Mouse (Mus musculus) mature B cell (primary cell): Measurements from ENCODE around the gene Wwox.

Experiments
- in situ Hi-C: fragments of 300-500 bp; cut with MboI; formaldehyde crosslinking; loops from 2 replicates; pipeline ENCODE4 v1.14.3; 2019

The Wwox gene

DNA sequence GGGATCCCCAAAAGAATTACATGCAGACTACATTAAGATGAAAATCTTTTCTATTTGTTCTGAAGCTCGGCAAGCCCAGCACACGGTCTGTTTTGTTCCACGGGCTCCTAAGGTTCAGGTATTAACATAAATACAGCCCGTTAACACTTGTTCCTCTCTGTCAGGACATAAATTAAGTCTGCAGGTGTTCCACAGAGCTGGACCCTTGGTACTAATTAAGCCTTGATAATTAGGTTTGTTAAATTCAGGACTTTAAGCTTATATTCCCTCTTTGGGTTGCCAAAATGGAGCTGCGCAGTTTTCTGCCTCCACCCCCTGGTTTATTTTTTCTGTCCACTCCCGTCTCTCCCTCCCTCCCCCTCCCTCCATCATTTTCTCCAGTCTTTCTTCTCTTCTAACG, 638.8 kb downstream of the Wwox start:
- in situ Hi-C loops, result no loop called here

GRCm38 (mm10) chr8:115081302-115082207, 642.1 kb downstream of the Wwox start:
- in situ Hi-C loops, result no loop called here

GRCm38 (mm10) chr8:115088162-115088561, 648.7 kb downstream of the Wwox start:
- in situ Hi-C loops, result no loop called here

DNA sequence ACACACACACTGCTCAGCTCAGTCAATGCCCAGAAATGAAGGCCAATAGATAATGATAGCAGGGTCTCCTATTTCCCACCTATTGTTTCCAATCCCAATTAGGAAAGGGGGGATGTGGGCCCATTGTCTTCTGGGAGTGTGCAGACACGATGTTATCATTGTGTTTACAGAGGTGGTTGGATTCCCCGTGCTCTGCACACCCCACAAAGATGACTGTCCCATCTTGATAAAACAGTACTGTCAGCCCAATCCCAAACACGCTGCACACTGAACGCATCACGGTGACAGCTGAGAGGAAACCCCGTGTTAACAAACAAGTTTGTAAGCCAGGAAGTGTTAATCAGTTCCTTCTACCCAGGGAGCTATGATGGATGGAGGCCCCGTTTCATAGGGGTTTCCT, 650.3 kb downstream of the Wwox start:
- in situ Hi-C loops, result loop anchor here (10.0 kb wide), 1 partner anchor 625 kb away; no protein-coding TSS in a partner anchor

DNA sequence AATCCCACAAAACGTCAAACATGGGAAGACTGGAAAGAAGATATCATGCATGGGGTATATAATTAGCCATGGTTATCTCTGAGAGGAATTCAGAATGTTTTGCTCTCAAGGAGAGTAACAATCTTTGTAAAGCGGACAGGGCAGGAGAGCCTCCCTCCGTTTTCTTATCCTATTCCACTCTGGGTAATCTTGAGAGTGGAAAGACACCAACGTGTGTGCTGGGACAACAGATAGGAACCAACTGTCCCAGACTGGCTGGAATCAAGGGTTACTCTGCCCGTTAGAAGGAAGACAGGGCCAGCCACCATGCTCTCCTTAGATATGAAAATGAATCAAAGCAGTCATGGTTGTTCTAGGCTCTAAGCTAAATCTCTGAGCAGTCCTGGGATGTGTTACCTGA, 650.7 kb downstream of the Wwox start:
- in situ Hi-C loops, result loop anchor here (10.0 kb wide), 1 partner anchor 625 kb away; no protein-coding TSS in a partner anchor

GRCm38 (mm10) chr8:115095548-115095947, 656.1 kb downstream of the Wwox start:
- in situ Hi-C loops, result loop anchor here (10.0 kb wide), 1 partner anchor 619 kb away; no protein-coding TSS in a partner anchor

DNA sequence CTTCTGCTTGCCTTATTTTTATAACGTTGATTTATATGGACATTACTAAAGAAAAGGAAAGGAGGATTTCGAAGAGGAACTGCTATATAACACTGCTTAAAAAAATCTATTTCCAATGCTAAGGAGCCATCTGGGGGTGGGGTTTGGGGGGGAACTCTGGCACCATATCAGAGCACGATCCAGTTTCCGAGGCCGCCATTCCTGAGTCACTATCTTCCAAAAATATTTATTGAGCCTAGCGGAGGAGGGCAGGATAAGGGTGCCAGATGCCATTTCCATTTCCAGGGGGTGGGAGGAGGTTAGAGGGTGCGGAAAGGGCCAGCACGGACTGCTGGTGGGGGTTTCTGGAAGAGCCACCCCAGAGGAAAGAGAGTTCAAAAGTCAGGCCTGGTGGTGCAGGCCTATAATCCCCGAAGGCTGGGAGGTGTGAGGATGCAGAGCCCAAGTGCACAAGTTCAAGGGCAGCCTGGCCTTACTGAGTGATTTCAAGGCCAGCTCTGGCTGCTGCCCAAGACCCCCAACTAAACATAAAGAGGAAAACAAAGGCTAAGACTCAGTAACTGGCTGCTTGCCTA, 658.6 kb downstream of the Wwox start:
- in situ Hi-C loops, result loop anchor here (10.0 kb wide), 1 partner anchor 617 kb away; no protein-coding TSS in a partner anchor

GRCm38 (mm10) chr8:115109309-115109708, 669.9 kb downstream of the Wwox start:
- in situ Hi-C loops, result no loop called here

DNA sequence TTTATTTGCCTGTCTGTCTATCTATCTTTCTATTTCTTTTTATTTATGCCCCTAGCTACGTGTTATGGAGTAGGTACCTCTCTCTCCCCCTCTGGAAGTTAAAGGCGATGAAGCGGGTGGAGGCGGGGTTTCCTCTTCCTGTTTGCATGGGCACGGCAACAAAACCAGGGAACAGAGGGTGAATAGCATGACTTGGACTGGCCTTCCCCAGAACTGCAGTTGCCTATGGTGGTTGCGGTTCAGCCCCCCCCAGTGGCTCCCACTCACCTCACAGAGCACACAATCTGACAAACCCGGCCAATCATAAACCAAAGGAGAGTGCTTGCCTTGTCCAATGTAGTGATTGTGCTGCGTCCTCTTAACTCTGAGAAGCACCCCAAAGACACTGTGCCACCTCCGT, 671.0 kb downstream of the Wwox start:
- in situ Hi-C loops, result no loop called here

DNA sequence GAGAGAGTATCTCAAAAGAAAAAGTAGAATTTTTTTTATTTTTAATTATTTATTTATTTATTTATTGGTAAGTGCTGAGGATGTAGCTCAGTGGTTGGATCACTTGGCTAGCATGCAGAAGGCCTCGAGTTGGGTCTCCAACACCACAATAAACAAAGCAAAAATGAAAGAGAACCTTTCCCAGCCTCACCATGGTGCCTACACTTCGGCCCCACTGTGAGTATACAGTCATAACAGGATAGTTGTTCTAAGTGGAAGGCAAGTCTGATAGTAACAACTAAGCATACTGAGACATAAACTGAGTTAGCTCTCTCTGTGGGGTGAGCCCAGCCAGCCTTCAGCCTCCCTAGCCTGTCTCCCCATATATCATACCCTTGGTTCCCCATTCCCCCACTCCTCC, 672.6 kb downstream of the Wwox start:
- in situ Hi-C loops, result no loop called here

DNA sequence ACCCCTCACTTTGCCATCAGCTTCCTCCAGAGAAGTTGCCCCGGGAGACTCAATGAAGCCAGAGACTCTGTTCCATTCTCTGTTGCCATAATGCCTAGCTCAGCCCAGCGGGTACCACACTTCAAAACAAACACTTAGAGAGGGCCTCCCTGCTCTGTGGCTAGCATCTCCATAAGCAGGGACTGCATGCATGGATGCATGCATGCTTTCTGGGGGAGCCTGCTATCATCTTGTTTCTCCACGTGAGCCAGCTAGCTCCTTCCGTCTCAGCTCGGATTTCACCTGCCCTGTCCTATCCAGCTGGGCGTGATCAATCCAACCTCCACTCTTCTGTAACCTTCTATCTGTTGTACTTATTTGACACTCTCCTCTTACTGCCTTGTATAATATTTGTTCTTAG, 675.0 kb downstream of the Wwox start:
- in situ Hi-C loops, result no loop called here

DNA sequence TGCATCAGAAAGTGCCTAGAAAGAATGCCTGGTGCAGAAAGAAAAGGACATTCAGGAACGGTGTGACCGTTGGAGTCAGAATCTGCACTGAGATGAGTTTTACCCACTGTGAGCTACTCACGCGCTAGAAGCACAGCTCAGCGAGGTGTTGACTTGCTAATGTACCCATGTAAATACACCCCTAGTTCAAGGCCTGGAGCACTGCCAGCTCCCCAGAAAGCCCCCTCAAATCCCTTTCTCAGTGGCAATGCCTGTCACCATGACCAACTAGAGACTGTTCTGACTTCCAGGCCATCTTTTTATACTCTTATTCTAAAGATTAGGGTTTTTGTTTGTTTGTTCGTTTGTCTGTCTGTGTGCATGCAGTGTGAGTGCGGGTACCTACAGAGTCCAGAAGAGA, 686.6 kb downstream of the Wwox start:
- in situ Hi-C loops, result no loop called here

GRCm38 (mm10) chr8:115126674-115127073, 687.2 kb downstream of the Wwox start:
- in situ Hi-C loops, result no loop called here

DNA sequence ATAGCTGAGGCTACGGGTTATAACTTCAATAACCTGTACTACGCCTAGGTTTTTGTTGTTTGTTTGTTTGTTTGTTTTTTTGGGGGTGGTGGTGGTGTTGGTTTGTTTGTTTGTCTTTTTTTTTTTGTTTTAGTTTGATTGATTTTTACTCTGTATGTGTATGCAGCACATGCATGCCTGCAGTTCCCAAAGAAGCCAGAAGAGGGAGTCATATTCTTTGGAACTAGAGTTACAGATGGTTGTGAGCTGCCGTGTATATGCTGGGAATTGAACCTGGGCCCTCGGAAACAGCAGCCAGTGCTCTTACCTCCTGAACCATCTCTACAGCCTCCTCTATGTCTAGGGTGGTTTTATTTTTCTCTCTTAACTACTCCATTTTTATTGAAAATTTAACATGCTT, 689.9 kb downstream of the Wwox start:
- in situ Hi-C loops, result no loop called here

GRCm38 (mm10) chr8:115133119-115133518, 693.7 kb downstream of the Wwox start:
- in situ Hi-C loops, result no loop called here

GRCm38 (mm10) chr8:115133711-115134218, 694.3 kb downstream of the Wwox start:
- in situ Hi-C loops, result no loop called here

DNA sequence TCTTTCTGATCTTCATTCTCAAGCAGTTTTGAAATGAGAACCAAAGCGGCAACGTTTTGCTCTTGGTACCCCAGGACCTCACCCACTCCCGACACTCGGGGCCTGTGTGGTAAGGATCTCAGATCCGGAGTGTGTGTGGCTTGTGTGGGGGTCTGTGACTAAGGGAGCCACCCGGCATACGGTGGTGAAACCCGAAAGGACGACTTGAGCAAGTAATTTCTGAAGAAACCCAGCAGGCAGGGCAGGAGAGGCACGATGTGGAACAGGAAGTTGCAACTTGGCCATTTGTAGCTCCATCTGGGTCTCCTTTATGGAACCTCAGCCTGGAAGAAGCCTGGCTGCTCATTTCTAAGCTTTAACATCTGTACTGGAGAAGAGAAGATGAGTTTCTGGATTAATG, 697.4 kb downstream of the Wwox start:
- in situ Hi-C loops, result no loop called here

DNA sequence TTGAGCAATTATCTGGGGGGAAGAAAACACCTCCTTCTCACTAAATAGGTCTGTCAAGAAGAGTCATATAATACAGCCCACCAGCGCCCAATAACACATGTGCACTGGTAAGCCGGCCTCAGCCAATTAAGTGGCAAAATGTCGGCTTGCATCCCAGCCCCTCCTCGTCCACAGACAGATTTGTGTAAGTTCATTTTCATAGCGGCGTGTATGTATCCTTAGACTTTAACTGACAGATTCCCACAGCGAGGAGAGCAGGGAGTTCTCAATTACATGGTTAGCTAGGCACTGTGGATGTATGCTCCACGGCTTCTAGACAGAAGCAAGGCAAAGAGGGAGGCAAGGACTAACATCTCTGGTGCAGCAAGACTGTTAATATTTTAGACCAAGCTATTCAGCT, 702.2 kb downstream of the Wwox start:
- in situ Hi-C loops, result no loop called here

- in situ Hi-C loops, result no loop called here
Measured at GRCm38 (mm10) chr8:115143530-115144320, 704.3 kb downstream of the Wwox start.

- in situ Hi-C loops, result no loop called here
Measured at GRCm38 (mm10) chr8:115147006-115147405, 707.6 kb downstream of the Wwox start.

GRCm38 (mm10) chr8:115150446-115151109, 711.1 kb downstream of the Wwox start:
- in situ Hi-C loops, result no loop called here

- in situ Hi-C loops, result no loop called here
Measured at GRCm38 (mm10) chr8:115151416-115151815, 712.0 kb downstream of the Wwox start.
